Mouse (Mus musculus) thymus, postnatal 0 days (tissue): ENCODE measurements around the gene Cck. TPM values are rescaled to one million over a fixed set of nuclear protein-coding genes. Genes with fewer than 3 reads are reported as not detected.

Experiments used
- DNase-seq: peaks from one replicate; pipeline ENCODE4 v3.0.0-alpha.2; 2015; ENCODE audit warnings: low spot score
- polyA plus RNA-seq: library from polyadenylated mRNA; unstranded; fragments of >200 nt; fragmentation: Nextera tagmentation; extraction: Ambion mirVana; gene quantifications from 2 replicates; pipeline ENCODE4 v1.2.1, GENCODE M21; 2015

Cck gene
- 4.3 and 4.6 TPM in 2 replicates for polyA plus RNA-seq

GRCm38 (mm10) chr9:121495529-121495928, at the start of gene Cck:
Cck (minus strand) TSS chr9:121495694.
- DNase-seq: no peak

- DNase-seq: no peak
These were observed 46.0 kb upstream of the Cck start for GRCm38 (mm10) chr9:121541530-121541929.

- DNase-seq: no peak
These were observed 37.1 kb upstream of the Cck start for GRCm38 (mm10) chr9:121532626-121533025.

GRCm38 (mm10) chr9:121528605-121529357, 33.3 kb upstream of the Cck start:
- DNase-seq: no peak

GRCm38 (mm10) chr9:121526171-121526570, 30.7 kb upstream of the Cck start:
- no peak for DNase-seq

GRCm38 (mm10) chr9:121520047-121520446, 24.6 kb upstream of the Cck start:
- no peak for DNase-seq

GRCm38 (mm10) chr9:121514462-121514861, 19.0 kb upstream of the Cck start:
- DNase-seq: no peak

GRCm38 (mm10) chr9:121511911-121512310, 16.4 kb upstream of the Cck start:
- DNase-seq: no peak

- DNase-seq: no peak
These were observed 11.1 kb upstream of the Cck start for GRCm38 (mm10) chr9:121506478-121507180.

GRCm38 (mm10) chr9:121505346-121505745, 9.9 kb upstream of the Cck start:
- no peak for DNase-seq

GRCm38 (mm10) chr9:121496102-121496501, 608 bp upstream of the Cck start:
- no peak for DNase-seq

GRCm38 (mm10) chr9:121494006-121494767, 1.3 kb downstream of the Cck start:
- no peak for DNase-seq

GRCm38 (mm10) chr9:121491592-121492240, 3.8 kb downstream of the Cck start:
- no peak for DNase-seq

GRCm38 (mm10) chr9:121487216-121487615, 8.3 kb downstream of the Cck start:
- DNase-seq: no peak

- DNase-seq: peak; percentile 77
These were observed 16.0 kb downstream of the Cck start for GRCm38 (mm10) chr9:121479453-121479852.

GRCm38 (mm10) chr9:121477305-121477911, 18.1 kb downstream of the Cck start:
- DNase-seq: peak; percentile 68

GRCm38 (mm10) chr9:121475488-121476452, 19.7 kb downstream of the Cck start:
- no peak for DNase-seq

GRCm38 (mm10) chr9:121474771-121475170, 20.7 kb downstream of the Cck start:
- no peak for DNase-seq

- DNase-seq: no peak
These were observed 25.8 kb downstream of the Cck start for GRCm38 (mm10) chr9:121469711-121470110.

GRCm38 (mm10) chr9:121467460-121467859, 28.0 kb downstream of the Cck start:
- no peak for DNase-seq
